Mouse (Mus musculus): ENCODE results near the gene Polr1c. TPM values are rescaled to one million over a fixed set of nuclear protein-coding genes. Genes with fewer than 3 reads are reported as not detected.

Gene Polr1c
- 10 to 100 TPM; 68.3 to 72.3 TPM for total RNA-seq (2021)
- long read RNA-seq, experiment 1, transcript Polr1c-201 (9 exons, 1,314 nt): major isoform, 76 of 106 reads
- long read RNA-seq, experiment 1, partial matches to known transcripts: 14 of 106 reads
- long read RNA-seq, experiment 1, other reads (novel, unspliced or antisense): 16 of 106 reads
- long read RNA-seq, experiment 2, transcript Polr1c-201 (9 exons, 1,314 nt): major isoform, 38 of 53 reads
- long read RNA-seq, experiment 2, partial matches to known transcripts: 4 of 53 reads
- long read RNA-seq, experiment 2, other reads (novel, unspliced or antisense): 11 of 53 reads

DNA sequence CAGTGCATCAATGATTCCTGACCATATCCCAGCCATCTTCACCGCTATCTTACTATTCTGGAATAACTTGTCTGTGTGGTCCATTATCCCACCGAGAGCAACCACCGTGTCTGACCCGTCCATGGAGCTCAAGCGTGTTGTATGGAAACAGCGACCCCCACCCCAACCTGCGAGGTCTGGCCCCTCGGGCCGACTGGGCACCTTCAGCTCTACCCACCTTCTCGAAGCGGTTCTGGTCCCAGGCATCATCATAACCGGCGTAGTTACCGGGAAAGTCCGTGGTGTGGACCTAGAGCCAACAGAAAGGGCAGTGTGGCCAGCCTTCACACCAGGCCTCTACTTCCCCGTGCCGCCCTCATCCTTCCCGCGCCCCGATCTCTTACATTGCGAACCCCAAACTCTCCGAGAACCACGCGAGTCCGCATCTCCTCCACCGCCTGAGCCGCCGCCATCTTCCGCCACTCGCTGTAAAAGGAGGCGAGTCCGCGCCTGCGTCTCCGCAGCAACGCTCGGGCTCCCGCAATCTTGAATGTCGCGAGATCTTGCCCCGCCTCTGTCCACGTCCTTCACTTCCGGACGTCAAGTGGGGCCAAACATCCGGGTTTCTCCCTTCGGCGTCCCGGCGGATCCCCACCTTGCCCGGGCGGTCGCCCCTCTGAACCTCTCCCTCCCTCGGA, at the start of gene Polr1c, which contains the start of gene Yipf3:
TSS of gene Polr1c (minus strand) at position 543 of the 677 bp plus-strand sequence.
TSS of gene Yipf3 (plus strand) at position 569 of the 677 bp plus-strand sequence.
- DNase-seq: peak; percentile 97

DNA sequence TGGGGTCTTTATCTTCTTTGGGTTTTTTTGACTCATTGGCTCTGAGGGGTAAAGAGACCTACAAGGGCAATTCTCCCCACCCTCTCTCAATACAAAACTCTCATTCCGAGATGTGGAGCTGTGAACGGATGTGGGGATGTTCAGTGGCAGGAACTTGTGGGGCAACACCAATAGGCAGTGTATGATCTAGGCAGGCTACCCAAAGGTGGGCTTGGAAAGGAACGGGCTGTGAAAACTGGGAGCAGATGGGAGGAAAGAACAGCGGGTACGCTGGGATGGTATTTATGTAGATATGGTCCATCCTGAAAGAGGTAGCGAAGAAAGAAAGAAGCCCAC, 49.1 kb upstream of the Polr1c start:
- no peak for DNase-seq

DNA sequence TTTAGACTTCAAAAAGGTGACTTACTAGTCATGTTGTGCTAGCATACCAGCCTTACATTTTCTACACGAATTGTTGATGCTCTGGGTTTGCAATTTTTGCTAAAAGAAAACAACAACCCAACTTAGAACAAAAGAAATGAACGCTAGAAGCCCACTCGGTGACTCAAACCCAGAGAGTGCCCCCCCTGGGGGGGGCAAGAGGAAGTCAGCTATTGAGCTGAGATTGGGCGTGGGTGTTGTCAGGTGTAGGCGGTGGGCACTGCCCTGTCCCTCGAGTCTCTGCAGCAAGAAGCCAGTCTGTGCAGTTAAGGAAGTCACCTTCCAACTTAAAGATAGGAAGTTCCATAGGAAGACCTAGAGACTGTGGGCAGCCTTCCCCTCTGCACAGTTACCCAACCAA, 48.7 kb upstream of the Polr1c start:
- no peak for DNase-seq

DNA sequence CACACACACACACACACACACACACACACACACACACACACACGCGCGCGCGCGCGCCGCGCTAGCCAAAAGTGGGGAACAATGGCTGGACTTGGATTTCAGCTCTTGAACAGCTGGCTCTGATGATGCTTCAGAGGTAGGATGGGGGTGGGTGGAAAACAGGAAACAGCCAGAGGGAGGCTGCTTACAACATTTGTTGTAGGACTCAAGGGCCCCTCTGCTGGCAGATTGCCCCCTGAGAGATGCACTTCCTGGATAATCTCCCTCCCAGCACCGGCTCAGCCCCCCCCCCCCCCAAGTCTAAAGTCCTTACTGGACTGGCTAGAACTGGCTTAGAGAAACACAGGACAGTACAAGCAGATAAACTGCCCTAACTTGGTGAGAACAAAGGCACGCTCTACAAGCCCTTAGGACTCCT, 39.8 kb upstream of the Polr1c start:
- DNase-seq: peak; percentile 57

DNA sequence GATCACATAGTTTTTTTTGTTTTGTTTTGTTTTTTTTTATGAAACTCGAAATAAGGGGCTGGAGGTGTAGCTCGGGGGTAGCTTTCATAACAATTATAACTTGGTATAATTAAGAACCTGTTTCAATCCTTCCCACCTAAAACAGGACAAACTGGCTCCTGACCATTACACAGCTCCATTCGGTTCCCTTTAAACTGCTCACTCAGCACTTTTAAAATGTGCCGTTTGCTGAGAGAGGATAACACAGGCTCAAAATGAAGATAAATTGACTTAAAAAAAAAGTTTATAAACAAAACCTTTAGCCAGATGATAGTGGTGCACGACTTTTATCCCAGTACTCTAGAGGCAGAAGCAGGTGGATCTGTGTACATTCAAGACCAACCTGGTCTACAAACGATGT, 37.6 kb upstream of the Polr1c start:
- DNase-seq: no peak

DNA sequence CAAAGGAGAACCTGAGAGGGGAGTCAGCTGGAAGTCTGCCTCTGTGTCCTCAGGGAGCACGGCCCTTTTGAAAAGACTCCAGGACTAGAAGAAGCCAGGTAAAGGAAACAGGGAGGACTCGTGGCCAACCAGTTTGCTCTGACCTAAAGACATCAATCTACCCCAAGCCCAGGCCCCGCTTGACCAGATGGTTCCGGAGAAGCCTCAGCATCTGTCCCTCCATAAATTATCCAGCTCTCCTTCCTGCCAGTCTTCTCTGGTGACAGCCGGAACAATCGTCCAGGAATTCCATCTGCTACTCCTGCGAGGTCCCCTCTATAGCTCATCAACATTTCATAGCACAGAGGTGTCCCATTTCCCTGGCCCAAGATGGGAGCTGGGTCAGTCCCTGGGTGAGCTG, 36.8 kb upstream of the Polr1c start:
- no peak for DNase-seq

DNA sequence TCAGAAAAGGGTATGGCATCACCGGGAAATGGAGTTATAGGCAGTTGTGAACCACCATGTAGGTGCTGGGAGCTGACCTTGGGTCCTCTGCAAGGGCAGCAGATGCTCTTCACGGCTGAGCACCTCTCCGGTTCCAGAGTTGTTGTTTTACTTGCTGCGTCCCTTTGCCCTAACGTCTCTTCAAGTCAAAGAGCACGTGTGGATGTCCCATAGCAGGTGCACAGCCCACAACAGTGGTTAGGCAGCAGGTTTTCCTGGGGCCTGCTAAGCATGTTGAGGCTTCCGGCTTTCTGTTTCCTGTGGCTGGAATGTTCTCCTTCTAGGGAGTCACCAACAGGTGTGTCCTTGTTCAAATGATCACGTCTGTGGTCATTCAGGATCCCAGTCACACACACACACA, 36.1 kb upstream of the Polr1c start:
- no peak for DNase-seq

DNA sequence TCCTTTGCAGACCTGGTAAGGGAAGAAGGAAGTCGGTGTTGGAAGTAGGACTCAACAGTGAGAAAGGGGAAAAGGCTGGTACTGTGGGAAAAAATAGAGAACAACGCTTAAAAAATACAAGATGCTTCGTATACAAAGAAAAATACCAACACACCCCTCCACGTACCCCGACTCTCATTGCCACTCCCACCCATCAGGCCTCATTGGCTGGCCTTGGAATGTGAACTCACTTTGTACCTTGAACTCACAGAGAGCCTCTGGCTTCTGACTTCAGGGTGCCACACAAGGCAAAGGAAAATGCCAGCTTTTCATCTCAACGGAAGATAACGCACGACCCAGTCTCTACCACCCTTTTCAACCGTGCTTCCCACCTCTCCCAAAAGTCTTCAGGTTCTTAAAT, 35.3 kb upstream of the Polr1c start:
- DNase-seq: no peak

DNA sequence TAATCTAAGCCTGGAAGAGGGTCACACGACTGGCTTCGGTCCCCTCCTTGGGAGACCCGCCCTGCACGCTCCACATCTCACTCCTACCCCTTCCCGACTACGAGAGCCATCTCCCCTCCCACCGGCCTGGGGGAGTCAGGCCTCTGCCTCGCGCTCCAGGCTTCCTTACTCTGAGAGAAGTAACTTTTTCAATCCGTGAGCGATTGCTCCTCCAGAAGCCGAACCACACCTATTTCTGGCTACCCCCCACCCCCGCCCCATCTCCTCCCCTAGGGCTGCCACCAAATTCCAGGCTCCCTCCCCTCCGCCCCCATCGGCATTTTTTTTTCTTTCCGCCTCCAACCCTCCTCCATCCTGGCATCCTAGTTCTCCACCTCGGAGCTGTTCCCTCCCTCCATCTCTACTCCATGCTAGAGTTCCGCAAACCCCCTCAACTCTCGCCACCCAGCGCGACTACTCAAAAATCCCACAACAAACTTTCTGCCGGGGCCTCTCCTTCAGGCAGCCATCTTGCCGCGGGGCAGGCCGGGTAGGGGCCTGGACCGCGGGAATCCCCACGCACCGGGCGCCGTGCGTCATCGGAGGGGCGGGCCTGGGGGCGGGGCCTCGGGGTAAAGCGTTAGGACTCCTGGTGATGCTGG, 34.7 kb upstream of the Polr1c start, which contains the start of gene Tjap1:
TSS of gene Tjap1 (minus strand) at position 544 of the 641 bp plus-strand sequence.
- DNase-seq: peak; percentile 97

DNA sequence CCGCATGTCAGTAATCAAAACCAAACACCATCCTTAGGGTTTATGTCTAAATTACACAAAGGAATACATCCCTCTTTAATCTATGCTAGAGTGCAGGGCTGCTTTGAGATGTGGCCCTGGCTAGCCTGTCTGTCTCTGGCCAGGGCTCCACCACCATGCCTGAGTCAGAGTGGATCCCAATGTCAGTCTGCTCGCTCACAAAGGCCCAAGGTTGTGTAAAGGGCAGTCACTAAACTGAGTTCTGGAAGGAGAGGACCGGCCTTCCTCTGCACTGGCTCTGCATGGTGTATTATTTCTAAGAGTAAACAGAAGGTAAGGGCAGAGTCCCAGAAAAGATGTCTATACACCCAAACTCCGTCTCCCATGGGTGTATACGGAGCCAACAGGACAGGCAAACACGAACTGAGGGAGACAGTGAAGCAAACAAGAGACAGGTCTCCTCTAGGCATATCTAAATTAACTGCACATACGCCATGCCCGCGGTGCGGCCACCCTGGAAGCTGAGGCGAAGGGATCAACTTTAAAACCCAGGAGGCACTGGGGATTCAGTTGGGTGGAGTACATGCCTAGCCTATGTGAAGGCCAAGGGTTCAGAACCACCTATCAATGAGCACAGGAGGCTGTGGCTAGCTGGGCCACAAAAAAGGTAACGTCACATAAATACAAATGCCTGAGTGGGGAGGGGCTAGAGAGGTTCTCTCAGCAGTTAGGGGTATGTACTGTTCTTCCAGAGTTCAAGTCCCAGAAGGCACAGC, 30.3 kb upstream of the Polr1c start:
- DNase-seq: peak; percentile 65

DNA sequence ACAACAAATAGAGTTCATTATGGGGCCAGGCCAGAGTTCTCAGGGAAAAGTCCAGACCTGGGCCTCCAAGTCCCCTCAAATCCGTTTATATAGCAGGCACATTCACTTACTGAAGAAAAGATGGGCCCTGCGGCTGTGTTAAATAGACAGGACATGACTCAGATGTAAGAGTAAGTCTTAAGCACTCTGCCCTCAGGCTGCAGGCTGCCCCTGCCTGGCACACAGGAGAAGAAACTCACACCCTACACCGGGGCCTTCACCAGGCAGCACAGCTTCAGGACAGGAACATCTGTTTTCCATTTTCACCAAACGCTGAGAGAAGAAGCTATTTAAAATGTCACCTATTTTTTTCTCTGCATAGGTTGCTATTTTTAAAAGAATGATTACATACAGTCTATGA, 29.7 kb upstream of the Polr1c start:
- no peak for DNase-seq

DNA sequence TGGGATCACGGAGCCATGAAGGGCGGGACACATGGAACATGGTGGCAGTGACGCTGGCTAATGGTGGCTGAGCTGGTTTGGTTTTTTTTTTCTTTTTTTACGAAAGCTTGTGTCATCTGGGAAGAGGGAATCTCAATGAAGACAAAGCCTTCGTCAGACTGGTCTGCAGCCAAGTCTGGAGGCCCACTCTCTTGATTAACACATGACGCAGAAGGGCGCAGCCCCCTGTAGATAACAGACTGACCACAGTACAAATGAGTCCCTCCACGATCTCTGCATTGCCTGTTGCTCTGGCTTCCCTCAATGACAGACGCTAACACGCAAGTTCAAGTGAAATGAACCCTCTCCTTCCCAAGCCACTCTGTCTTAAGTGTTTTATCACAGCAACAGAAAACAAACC, 27.7 kb upstream of the Polr1c start:
- no peak for DNase-seq

DNA sequence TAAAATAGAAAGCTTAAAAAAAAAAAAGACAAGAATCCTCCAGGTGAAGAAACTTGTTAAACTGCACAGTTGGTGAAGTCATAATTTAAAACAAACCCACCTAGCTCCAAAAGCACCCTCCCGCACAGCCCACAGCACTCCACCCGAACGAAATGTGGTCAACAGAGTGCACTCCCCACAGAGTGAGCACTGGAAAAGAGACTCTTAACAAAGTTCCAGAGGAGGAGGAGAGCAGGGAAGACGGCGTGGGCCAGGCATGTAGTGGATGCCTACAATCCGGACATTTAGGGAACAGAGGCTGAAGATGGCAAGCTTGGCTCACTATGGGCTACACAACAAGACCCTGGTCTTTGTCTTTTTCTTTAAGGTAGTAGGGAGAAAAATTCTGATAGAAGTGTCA, 27.2 kb upstream of the Polr1c start:
- no peak for DNase-seq

DNA sequence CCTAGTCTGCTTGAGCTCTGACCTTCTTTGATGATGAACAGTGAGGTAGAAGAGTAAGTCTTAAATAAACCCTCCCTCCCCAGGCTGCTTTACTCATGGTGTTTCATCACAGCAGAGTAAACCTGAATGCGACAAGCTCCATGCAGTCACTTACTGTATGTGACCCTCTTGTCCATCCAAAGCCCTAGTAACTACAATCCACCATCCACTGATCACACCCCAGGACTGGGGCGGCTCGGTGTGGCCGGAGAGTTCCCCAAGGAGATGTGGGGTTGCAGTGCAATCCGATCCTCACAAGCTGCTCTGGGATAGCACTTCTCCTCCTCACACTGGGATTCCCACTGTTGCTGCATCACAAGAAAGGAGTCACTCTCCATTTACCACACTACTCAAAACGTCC, 26.6 kb upstream of the Polr1c start:
- no peak for DNase-seq

DNA sequence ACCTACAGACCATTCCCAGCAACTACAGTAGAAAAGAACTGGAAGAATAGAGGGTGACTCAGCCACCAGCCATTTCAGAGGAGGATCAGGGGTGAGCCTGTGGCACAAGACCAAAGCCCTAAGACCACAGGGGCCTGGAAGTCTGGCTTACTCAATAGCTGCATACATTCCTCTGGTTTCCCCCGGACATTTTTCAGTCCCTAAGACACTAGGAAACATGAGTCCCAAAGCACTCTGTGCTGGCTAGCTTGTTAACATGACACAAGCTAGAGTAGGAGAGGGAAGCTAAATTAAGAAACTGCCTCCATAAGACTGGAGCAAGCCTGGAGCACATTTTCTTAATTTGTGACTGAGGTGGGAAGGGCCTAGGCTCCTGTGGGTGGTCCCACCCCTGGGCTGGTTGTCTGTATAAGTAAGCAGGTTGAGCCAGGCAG, 26.0 kb upstream of the Polr1c start:
- DNase-seq: no peak

DNA sequence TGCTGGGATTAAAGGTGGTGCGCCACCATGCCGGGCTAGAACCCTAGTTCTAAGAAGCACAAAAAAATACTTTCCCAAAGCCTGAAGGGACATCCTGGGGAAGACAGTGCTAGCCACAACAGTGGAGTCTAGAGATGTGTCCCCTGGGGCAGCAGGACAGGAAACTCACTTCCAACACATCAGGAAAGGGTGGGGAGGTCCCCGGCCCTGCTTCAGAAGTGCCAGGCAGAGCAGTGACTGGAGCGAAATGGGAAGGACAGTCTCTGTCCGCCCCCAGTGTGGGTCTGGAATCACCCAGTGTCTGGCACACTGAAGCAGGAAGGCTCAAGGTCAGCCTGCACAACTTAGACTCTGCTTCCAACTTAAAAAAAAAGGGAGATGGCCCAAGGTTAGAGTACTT, 24.8 kb upstream of the Polr1c start:
- DNase-seq: peak; percentile 59

DNA sequence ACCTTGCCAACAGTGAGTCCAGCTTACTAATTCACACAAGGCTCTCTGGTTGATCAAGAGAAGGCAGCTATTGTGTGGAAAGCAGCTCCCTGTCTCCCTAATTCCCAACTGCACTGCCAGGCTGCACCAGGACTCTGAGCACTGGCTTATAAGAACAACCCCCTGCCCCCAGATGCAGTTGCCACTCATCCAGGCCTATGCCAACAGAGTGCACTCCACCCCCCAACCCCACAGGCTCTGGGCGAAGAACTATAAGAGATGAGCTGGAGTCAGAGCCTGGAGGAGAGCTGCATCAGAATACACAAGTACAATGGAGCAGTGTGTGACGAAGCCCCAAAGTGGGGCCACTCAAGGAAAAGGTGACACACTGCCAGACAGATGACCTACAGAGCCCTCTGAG, 24.2 kb upstream of the Polr1c start:
- DNase-seq: no peak

DNA sequence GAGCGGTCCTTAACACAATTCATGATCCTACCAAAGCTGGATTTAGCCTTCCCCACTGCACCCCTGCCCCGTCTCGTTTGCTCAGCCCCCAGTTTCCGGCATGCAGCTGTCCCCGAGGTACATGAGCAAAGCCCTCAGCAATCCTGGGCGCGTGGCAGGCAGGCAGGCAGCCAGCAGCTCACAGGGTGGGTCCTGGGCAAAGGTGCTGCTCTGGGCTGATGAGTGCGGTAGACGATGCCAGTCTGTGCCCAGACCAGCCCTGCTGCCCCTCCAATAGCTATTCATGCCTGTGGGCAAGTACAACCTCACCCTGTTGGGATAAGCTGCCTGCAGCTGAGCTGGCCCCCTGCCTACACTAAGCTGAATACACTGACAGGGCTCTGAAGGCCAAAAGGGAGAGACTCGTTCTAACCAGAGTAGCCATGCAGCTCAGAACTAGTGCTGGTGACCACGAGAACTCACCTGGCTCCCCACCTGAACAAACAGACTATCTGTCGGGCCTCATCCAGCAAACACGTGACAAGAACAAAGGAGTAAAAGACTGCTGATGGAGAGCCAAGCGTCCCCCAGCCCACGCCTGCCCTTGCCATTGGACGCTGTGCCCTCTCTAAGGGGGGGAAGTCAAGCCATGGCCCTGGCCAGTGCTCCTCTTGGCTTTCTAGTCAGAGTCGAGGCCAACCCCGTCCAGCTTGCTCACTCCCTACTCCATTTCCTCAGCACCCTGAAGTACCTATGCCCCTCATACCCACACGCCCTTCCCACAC, 22.1 kb upstream of the Polr1c start:
- no peak for DNase-seq

DNA sequence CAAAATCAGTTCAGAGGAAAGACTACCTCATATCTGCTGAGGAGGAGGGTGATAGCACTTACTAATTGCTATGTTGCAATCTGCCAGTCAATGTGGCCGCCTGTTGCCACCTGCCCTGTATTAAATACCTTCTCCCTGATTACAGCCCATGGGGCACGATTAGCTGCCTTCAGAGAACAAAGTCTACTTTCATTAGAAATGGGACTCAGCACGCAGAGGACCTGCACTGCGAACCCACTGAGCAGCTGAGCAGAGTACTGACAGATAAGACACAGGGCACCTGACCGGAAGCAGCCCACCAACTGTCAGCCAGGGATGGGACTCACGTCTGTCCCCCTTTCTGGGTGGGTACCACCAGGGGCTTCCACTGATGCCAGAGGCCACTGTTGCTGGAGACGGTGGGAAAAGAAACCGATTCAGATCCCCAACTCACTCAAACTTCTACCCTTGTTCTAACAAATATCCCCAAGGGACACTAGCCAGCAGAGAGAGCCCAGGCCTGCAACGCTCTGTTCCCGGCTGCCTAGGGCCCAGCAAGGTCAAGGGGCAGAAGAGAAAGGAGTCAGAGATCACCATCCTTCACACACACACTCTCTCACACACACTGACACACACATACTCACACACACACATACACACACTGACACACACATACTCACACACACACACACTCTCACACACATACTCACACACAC, 20.3 kb upstream of the Polr1c start:
- no peak for DNase-seq

DNA sequence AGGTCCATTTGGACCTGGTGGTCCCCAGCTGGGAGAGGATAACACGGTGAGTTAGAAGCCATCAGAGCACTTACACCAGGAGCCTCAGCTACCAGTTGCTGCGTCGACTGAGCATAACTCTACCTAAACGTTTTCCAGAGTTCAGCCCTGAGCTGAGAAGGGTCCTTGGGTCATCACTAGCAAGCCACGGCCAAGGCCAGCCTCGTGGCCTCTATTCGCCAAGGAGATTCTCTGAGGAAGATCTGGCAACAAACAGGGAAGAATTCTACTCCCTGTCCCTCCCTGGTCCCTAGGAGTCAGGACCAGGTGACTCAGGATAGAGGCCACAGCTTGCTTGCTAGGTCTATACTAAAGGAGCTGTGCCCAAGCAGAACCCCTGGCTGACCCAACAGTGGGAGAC, 19.7 kb upstream of the Polr1c start:
- no peak for DNase-seq

DNA sequence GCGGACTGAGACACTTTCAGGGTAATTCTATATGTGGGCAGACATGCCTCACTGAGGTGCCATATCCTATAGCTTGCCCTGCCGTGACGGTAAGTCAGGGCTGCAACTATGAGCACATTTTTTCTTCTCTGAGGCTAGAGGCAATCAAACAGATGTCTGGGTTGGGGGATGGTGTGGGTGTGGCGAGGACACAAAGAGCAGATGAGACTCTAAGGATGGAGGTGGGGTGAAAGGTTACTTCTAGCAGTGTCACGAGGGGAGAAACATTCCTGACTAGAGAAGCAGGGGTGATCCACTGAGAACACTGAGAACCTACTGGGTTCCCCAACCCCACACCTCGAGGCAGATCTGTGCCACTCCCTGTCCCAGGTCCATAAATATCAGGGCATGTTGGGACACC, 19.1 kb upstream of the Polr1c start:
- DNase-seq: no peak

All from adrenal gland, postnatal 10 days (tissue).